Mouse (Mus musculus): ENCODE results near the gene Cep83.
A peak's percentile ranks its signal among the peaks of the same experiment; 100 is the strongest.
"Not testable (repeated sequence)": the region's sequence is repeated elsewhere in the genome, so short reads cannot be mapped to it uniquely, and the experiment has no call there.

The Cep83 gene

GRCm38 (mm10) chr10:94688420-94689175, at the start of gene Cep83:
Cep83 (plus strand) TSS chr10:94688654.
- DNase-seq (ENCODE audit: low spot score), result peak; percentile 90

GRCm38 (mm10) chr10:94639281-94639680, 49.2 kb upstream of the Cep83 start:
- DNase-seq (ENCODE audit: low spot score), result no peak

GRCm38 (mm10) chr10:94640067-94640466, 48.4 kb upstream of the Cep83 start:
- no peak for DNase-seq (ENCODE audit: low spot score)

GRCm38 (mm10) chr10:94664036-94664435, 24.4 kb upstream of the Cep83 start:
- no peak for DNase-seq (ENCODE audit: low spot score)

- no peak for DNase-seq (ENCODE audit: low spot score)
Observed at GRCm38 (mm10) chr10:94664455-94664854, 24.0 kb upstream of the Cep83 start.

- no peak for DNase-seq (ENCODE audit: low spot score)
Observed at GRCm38 (mm10) chr10:94668147-94668546, 20.3 kb upstream of the Cep83 start.

- DNase-seq (ENCODE audit: low spot score), result no peak
Observed at GRCm38 (mm10) chr10:94687801-94688419, 544 bp upstream of the Cep83 start.

GRCm38 (mm10) chr10:94689176-94689510, 689 bp downstream of the Cep83 start:
- DNase-seq (ENCODE audit: low spot score), result no peak

- DNase-seq (ENCODE audit: low spot score), result no peak
Observed at GRCm38 (mm10) chr10:94690376-94690775, 1.9 kb downstream of the Cep83 start.

- no peak for DNase-seq (ENCODE audit: low spot score)
Observed at GRCm38 (mm10) chr10:94692163-94692562, 3.7 kb downstream of the Cep83 start.

- DNase-seq (ENCODE audit: low spot score), result no peak
Observed at GRCm38 (mm10) chr10:94705643-94706258, 17.3 kb downstream of the Cep83 start.

GRCm38 (mm10) chr10:94706695-94707094, 18.2 kb downstream of the Cep83 start:
- DNase-seq (ENCODE audit: low spot score), result peak; percentile 37

- no peak for DNase-seq (ENCODE audit: low spot score)
Observed at GRCm38 (mm10) chr10:94709622-94710319, 21.3 kb downstream of the Cep83 start.

- no peak for DNase-seq (ENCODE audit: low spot score)
Observed at GRCm38 (mm10) chr10:94710320-94710695, 21.9 kb downstream of the Cep83 start.

GRCm38 (mm10) chr10:94720300-94720699, 31.8 kb downstream of the Cep83 start:
- DNase-seq (ENCODE audit: low spot score), result no peak

- not testable (repeated sequence) for DNase-seq (ENCODE audit: low spot score)
Observed at GRCm38 (mm10) chr10:94728053-94728452, 39.6 kb downstream of the Cep83 start.

GRCm38 (mm10) chr10:94730445-94730844, 42.0 kb downstream of the Cep83 start:
- no peak for DNase-seq (ENCODE audit: low spot score)

GRCm38 (mm10) chr10:94734829-94735228, 46.4 kb downstream of the Cep83 start:
- no peak for DNase-seq (ENCODE audit: low spot score)

GRCm38 (mm10) chr10:94740221-94740620, 51.8 kb downstream of the Cep83 start:
- DNase-seq (ENCODE audit: low spot score), result no peak

- DNase-seq (ENCODE audit: low spot score), result no peak
Observed at GRCm38 (mm10) chr10:94741459-94741858, 53.0 kb downstream of the Cep83 start.

- no peak for DNase-seq (ENCODE audit: low spot score)
Observed at GRCm38 (mm10) chr10:94747011-94747410, 58.6 kb downstream of the Cep83 start.

- no peak for DNase-seq (ENCODE audit: low spot score)
Observed at GRCm38 (mm10) chr10:94771496-94771895, 83.0 kb downstream of the Cep83 start.

GRCm38 (mm10) chr10:94777576-94777975, 89.1 kb downstream of the Cep83 start:
- DNase-seq (ENCODE audit: low spot score), result no peak

Measured in yolk sac, embryonic 10.5 days (tissue).